Mouse (Mus musculus) embryonic facial prominence, embryonic 11.5 days (tissue): ENCODE measurements around the gene Kif27. TPM values are rescaled to one million over a fixed set of nuclear protein-coding genes. Genes with fewer than 3 reads are reported as not detected.
A peak's percentile ranks its signal among the peaks of the same experiment; 100 is the strongest.

ENCODE experiments used
- microRNA counts: library from miRNA; unstranded; fragments of <30 nt; microRNA quantifications from one replicate; lab custom pipeline; 2016
- microRNA-seq: library from miRNA; unstranded; fragments of <30 nt; microRNA quantifications from one replicate; pipeline ENCODE4, GENCODE M21; 2016; ENCODE audit warnings: borderline number of aligned reads
- polyA plus RNA-seq: library from polyadenylated mRNA; unstranded; fragments of >200 nt; fragmentation: Nextera tagmentation; extraction: Ambion mirVana; gene quantifications from 2 replicates; pipeline ENCODE4 v1.2.1, GENCODE M21; 2014

The Kif27 gene
- polyA plus RNA-seq, 1 experiment from 2014 or later = 1.2 TPM

MicroRNAs within 50 kb of the gene (microRNA counts, 519-probe panel; counts per million panel counts)
- 1,611 counts per million, percentile 9 among the panel's probes with 10 or more counts for microRNA mmu-miR-7a (lab: Ali Mortazavi, UCI)

Small RNA genes within 50 kb of the gene (microRNA-seq; reads per million reads assigned to microRNA genes)
- gene Mir6369 (not detected), gene Mir7-1 (226 reads per million, percentile 54 among the genes with 10 or more reads in this experiment)

Other genes starting within 250 kb of the Kif27 start
- 1.8 and 2.1 TPM in 2 replicates for gene Klhl3, start 245.5 kb downstream of the Kif27 start, polyA plus RNA-seq
- gene Hnrnpa0, start 230.6 kb downstream of the Kif27 start, polyA plus RNA-seq = 49.7 and 61.2 TPM in 2 replicates
- 41.8 and 44.2 TPM in 2 replicates for gene Idnk, start 201.5 kb downstream of the Kif27 start, polyA plus RNA-seq
- 142 and 144 TPM in 2 replicates for gene Ubqln1, start 143.5 kb downstream of the Kif27 start, polyA plus RNA-seq
- gene Gkap1, start 83.4 kb downstream of the Kif27 start, polyA plus RNA-seq = 22.0 and 31.2 TPM in 2 replicates
- 24.3 and 24.5 TPM in 2 replicates for gene 2210016F16Rik, start 26.1 kb upstream of the Kif27 start, polyA plus RNA-seq
- 34.4 and 37.0 TPM in 2 replicates for gene Rmi1, start 43.1 kb upstream of the Kif27 start, polyA plus RNA-seq
- gene Hnrnpk, start 44.2 kb upstream of the Kif27 start, polyA plus RNA-seq = 2,512 and 2,650 TPM in 2 replicates